Mouse (Mus musculus) ES-Bruce4 (cell line): ENCODE results near the gene Sik3.

Experiments
- CTCF ChIP-seq: IDR thresholded peaks from one replicate; pipeline ENCODE4 v1.8.1; 2011; ENCODE audit warnings: low read depth, low read length
- POLR2A ChIP-seq: IDR thresholded peaks from one replicate; pipeline ENCODE4 v1.8.1; 2011; ENCODE audit warnings: low read length; ENCODE audit not compliant: insufficient read depth

DNA sequence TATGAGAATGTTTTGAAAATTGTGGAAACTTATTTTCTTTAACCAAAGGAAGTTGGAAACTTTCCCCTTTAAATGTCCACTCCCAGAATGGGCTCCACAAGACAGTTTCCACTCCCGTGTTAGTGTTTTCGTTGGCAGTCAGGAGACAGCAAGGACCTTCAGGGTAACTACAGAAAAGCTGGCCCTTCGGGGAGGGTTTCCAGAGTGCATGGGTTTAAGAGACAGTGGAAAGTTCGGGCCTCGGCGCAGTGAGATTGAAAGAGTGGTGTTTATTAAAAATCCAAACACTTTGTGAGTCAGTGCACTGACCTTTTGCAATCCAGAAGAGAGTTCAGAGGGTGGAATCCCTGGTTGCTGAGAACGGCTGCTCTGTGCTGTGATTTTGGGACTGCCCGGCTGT lies 150.8 kb downstream of the Sik3 start:
- TF ChIP-seq CTCF, result no peak
- no peak for TF ChIP-seq POLR2A
